ENCODE assay signal across 19 mouse cellular contexts in genomic region chr13:20410306-20411101, GRCm38 (mm10).
DNase-seq lines count a peak whose midpoint lies in the region; ATAC-seq lines count a peak whose summit lies in the region.
"Had no signal": no experiment of that assay in that cellular context is flagged by ENCODE, and none has a peak within 500 bp of the region (broad histone marks: within the 10 kb centered on the region; RNA-seq: fewer than 3 reads in every experiment).

No protein-coding gene starts in this region.

- 0 out of 2 replicates have a peak, but pooled peaks cover 3% of the 10 kb centered on the region for H3K4me1 ChIP-seq in hindbrain, embryonic 16.5 days (ENCODE audit: control insufficient read depth, insufficient read depth, low read depth, low read length)
- H3K4me1 ChIP-seq in neural tube, embryonic 15.5 days: peaks cover 14% of the 10 kb centered on the region; the same call in 1 of the 2 replicates
- H3K4me1 ChIP-seq: limb, embryonic 10.5 days had no signal

- H3K27me3 ChIP-seq in hindbrain, embryonic 16.5 days (replicated peaks; ENCODE audit: control insufficient read depth, insufficient read depth, low read length): no peaks in the 10 kb centered on the region
- no peaks in the 10 kb centered on the region for H3K27me3 ChIP-seq in neural tube, embryonic 15.5 days (replicated peaks)
- H3K27me3 ChIP-seq: forebrain, embryonic 12.5 days had no signal

- DNase-seq in left cerebral cortex, postnatal 4 days: peak; percentile 21
- no peak for DNase-seq in left cerebral cortex, adult 18-20 months (ENCODE audit: low spot score in 2 of 2)
- peak; percentile 8 for DNase-seq in brain, adult 2 months (ENCODE audit: low read depth, low spot score)
- DNase-seq in thymus, postnatal 25 days: no peak
- no peak for DNase-seq in kidney, postnatal 4 days
- no peak for DNase-seq in spleen, postnatal 14 days (ENCODE audit: low spot score in 2 of 2)
- DNase-seq: adrenal gland, postnatal 10 days; cerebellum, adult 11-12 months; gastrocnemius, postnatal 36 days; kidney, adult 18-20 months; kidney, postnatal 10 days; lung, adult 18-20 months; lung, postnatal 36 days; thymus, postnatal 36 days had no signal

- H3K4me2 ChIP-seq in hindbrain, embryonic 16.5 days (ENCODE audit: low read length): no peak overlapping the region
- H3K4me2 ChIP-seq in neural tube, embryonic 15.5 days: no peak overlapping the region
- H3K4me2 ChIP-seq: forebrain, embryonic 12.5 days had no signal

- H3K27ac ChIP-seq in hindbrain, embryonic 16.5 days (ENCODE audit: low read depth, low read length): peak overlapping the region; percentile 18; the same call in 1 of the 2 replicates
- H3K27ac ChIP-seq in neural tube, embryonic 15.5 days (replicated peaks): peak overlapping the region; percentile 51
- H3K27ac ChIP-seq: forebrain, embryonic 12.5 days; limb, embryonic 10.5 days had no signal

- intact Hi-C loops in left cerebral cortex, postnatal 4 days (cut with DNase I): no loop called here

- no peaks in the 10 kb centered on the region for H3K36me3 ChIP-seq in hindbrain, embryonic 16.5 days (ENCODE audit: control insufficient read depth, insufficient read depth, low read length)
- no peaks in the 10 kb centered on the region for H3K36me3 ChIP-seq in neural tube, embryonic 15.5 days
- H3K36me3 ChIP-seq: forebrain, embryonic 12.5 days; limb, embryonic 10.5 days had no signal

- H3K4me3 ChIP-seq in hindbrain, embryonic 16.5 days (ENCODE audit: low read length): no peak overlapping the region
- no peak overlapping the region for H3K4me3 ChIP-seq in neural tube, embryonic 15.5 days (replicated peaks)
- H3K4me3 ChIP-seq: forebrain, embryonic 12.5 days; limb, embryonic 10.5 days had no signal

- no peaks in the 10 kb centered on the region for H3K9me3 ChIP-seq in hindbrain, embryonic 16.5 days (ENCODE audit: control insufficient read depth, low read length)
- no peaks in the 10 kb centered on the region for H3K9me3 ChIP-seq in neural tube, embryonic 15.5 days (replicated peaks)
- H3K9me3 ChIP-seq: forebrain, embryonic 12.5 days; limb, embryonic 10.5 days had no signal

- H3K9ac ChIP-seq in hindbrain, embryonic 16.5 days (ENCODE audit: low read depth, low read length): no peak overlapping the region
- no peak overlapping the region for H3K9ac ChIP-seq in neural tube, embryonic 15.5 days (replicated peaks)
- H3K9ac ChIP-seq: forebrain, embryonic 12.5 days had no signal

- peak; percentile 44; the same call in 1 of the 2 replicates for ATAC-seq in hindbrain, embryonic 16.5 days
- no peak for ATAC-seq in neural tube, embryonic 15.5 days (ENCODE audit: low FRiP score)
- ATAC-seq: Patski had no signal

- 68% methylated on average over 9 of the region's 9 CpGs for WGBS in hindbrain, embryonic 16.5 days
- WGBS in neural tube, embryonic 15.5 days: 62% methylated on average over 9 of the region's 9 CpGs

Comparison
In these comparisons a context has a peak if more than half of its experiments do, and no peak if none do; other contexts are left out.
1. DNase-seq: peak in left cerebral cortex, postnatal 4 days (single experiment) and brain, adult 2 months (single experiment); none in left cerebral cortex, adult 18-20 months (0 of 2), thymus, postnatal 25 days (single experiment), kidney, postnatal 4 days (0 of 2) and spleen, postnatal 14 days (0 of 2).